Mouse (Mus musculus) spleen, embryonic (tissue): Measurements from ENCODE around the gene Lcat.

Experiments used
- CTCF ChIA-PET: fragments of 350-600 bp; sonication (Branson Sonifier 250); formaldehyde crosslinking; loops from one replicate; lab custom pipeline; 2022; lab: Charles Lee

Gene Lcat

DNA sequence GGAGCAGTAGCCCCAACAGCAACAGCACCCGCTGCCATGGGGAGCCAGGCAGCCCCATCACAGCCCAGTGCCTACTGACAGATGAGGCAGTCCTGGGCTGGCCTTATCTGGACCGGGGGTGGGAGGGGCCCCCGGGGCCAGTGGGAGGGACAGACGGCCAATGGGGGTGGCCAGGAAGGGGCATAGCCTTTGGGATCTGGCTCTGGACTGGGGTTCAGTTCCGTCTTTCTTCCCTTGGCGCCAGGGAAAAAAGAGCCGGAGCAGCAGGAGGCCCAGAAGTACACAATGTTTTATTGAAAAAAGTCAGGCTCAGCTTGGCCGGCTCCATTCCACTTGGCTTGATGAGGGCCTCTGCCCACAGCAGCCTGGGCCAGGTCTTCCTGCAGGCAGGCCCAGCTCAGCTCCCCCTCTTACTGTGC lies at the start of gene Lcat:
Gene Lcat, minus strand, starts transcription at position 62 of the 419 bp plus-strand sequence.
- CTCF ChIA-PET = no interaction called here

- CTCF ChIA-PET = interaction anchor here (0.5 to 1.3 kb wide), 3 partner anchors 25 to 376 kb away, joined by 4 to 11 read pairs (median 8); no protein-coding TSS in a partner anchor
Measured at GRCm38 (mm10) chr8:105992499-105992898, 49.3 kb upstream of the Lcat start.

DNA sequence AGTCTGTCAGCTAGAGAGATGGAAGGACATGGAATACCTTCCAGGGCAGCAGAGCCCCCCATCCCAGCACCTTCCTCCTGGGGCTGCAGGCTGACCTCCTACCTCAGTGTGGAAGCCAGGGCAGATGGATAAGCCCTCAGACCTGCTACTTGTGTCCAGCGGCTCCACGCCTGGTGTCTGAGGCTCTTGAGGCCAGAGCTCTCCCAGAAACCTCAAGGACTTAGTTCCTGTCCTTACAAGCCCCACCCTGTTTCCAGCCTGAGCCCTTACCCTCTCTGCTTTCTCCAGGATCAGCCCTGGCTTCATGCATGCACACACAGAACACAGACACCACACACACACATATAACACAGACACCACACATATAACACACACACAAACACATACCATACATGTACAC lies 48.4 kb upstream of the Lcat start:
- CTCF ChIA-PET = interaction anchor here (0.5 to 1.2 kb wide), 5 partner anchors 9 to 216 kb away, joined by 3 to 4 read pairs (median 3); no protein-coding TSS in a partner anchor

- CTCF ChIA-PET = interaction anchor here (0.5 to 1.2 kb wide), 6 partner anchors 10 to 216 kb away, joined by 3 to 5 read pairs (median 4); no protein-coding TSS in a partner anchor
Measured at GRCm38 (mm10) chr8:105990856-105991387, 47.7 kb upstream of the Lcat start, which contains the start of gene Dus2. TSS of gene Dus2 (plus strand) at chr8:105991337.

GRCm38 (mm10) chr8:105988546-105988945 lies 45.4 kb upstream of the Lcat start:
- CTCF ChIA-PET = interaction anchor here (0.7 kb wide), 1 partner anchor 30 kb away, joined by 3 read pairs; no protein-coding TSS in a partner anchor

GRCm38 (mm10) chr8:105983406-105983805 lies 40.2 kb upstream of the Lcat start:
- CTCF ChIA-PET = interaction anchor here (0.6 to 0.7 kb wide), 2 partner anchors 18 to 89 kb away, joined by 3 to 6 read pairs; no protein-coding TSS in a partner anchor

- CTCF ChIA-PET = no interaction called here
Measured at GRCm38 (mm10) chr8:105981146-105981545, 38.0 kb upstream of the Lcat start.

DNA sequence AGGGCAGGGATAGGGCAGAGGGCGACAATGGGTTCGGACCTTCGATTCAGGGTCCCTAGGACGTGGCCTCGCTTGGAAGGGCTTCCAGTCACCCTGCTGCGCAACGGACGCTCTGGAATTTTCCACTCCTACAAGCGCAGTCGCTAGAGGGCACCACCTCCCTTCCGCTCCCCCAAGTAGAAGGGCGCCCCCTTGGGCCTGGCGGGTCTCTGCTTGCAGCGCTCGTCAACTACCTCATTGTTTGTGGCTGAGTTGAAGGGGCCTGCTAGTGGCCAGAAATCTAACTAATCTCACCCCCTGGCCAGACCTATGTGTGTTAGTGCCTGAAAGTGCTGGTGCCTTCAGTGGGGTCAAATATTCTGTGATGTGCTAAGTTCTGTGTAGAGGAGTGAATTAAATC lies 36.1 kb upstream of the Lcat start, which contains the start of gene Dpep3:
Gene Dpep3, minus strand, starts transcription at position 105 of the 400 bp plus-strand sequence.
- CTCF ChIA-PET = no interaction called here

DNA sequence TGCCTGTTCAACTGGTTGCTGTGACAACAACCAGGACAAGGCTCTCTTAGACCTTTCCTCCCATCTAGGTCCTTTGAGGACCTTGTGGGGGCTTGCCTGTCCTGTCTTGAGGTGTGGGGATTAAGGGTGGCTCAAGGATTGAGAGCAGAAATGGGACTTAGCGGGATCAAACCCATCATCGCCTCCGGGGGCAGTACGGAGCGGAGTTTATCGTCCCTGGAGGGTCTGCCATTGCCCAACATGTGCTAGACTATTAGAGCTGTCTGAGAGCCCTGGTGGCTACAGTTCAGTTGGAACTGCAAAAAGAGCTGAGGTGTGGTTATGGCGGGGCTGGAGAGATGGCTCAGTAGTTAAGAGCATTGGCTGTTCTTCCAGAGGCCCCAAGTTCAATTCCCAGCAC lies 32.2 kb upstream of the Lcat start:
- CTCF ChIA-PET = interaction anchor here (0.5 kb wide), 1 partner anchor 373 kb away, joined by 4 read pairs; no protein-coding TSS in a partner anchor

DNA sequence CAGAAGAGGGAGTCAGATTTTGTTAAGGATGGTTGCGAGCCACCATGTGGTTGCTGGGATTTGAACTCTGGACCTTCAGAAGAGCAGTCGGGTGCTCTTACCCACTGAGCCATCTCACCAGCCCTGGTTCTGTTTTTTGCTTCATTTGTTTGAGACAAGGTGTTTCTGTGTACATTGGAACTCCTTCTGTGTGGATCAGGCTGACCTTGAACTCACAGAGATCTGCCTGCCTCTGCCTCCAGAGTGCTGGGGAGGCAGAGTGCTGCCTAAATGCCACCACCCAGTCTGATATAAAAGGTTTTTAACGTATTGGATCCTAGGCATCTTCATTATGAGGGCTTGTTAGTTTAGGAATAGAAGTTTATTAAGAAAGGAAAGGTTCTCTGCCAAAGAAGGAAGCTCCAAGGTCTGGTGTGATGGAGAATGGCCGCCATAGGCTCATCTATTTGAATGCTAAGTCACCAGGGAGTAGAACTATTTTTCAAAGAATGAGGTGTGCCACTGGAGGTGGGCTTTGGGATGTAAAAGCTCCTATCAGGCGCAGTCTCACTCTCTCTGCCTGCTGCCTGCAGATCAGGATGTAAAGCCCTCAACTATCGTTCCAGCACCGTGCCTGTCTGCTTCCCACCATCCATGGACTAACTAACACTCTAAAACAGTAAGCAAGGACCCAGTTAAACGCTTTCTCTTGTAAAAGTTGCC lies 28.0 kb upstream of the Lcat start:
- CTCF ChIA-PET = no interaction called here

DNA sequence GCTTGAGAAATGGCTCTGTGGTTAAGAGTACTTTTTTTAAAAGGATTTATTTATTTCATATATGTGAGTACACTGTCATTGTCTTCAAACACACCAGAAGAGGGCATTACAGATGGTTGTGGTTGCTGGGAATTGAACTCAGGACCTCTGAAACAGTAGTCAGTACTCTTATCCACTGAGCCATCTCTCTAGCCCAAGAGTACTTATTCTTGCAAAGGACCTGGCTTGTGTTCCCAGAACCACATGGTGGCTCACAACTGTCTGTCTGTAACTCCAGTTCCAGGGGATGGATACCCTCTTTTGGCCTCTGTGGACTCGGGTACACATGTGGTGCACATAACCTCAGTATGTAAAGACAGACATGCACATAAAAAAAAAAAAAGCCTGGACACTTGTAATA lies 26.2 kb upstream of the Lcat start:
- CTCF ChIA-PET = no interaction called here

GRCm38 (mm10) chr8:105966692-105967311 lies 23.6 kb upstream of the Lcat start:
- CTCF ChIA-PET = no interaction called here

GRCm38 (mm10) chr8:105965905-105966341 lies 22.7 kb upstream of the Lcat start, which contains the start of gene Slc12a4:
TSS of gene Slc12a4 (minus strand) at chr8:105966097.
- CTCF ChIA-PET = no interaction called here

DNA sequence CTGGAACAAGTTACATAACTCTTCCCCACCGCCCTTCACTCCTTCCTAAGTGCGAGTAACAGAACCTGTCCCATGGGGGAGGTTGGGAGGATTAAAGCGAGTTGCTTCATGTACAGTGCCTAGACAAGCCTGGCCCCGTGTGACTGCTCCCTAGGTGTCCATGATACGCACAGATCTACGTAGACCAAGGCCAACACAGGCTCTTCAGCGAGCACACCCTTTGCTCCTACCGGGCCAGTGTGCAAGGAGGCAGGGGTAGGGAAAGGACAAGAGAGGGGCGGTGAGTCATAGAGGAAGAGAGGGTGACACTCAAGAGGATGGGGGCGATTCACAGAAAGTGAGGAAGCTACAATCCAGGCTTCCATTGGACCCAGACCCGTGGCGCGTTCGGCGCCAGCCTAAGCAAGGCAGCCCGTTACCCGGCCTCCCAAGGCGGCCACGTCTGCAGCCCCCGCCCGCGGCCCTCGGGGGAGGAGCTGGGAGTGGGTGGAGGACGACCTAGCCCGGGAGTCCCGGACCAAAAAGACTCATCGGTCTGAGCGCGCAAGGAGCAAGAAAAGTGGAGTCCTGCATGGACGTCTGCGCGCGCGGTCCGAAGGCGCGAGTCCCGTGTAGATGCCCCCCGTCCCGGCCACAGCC lies 22.2 kb upstream of the Lcat start:
- CTCF ChIA-PET = no interaction called here

- CTCF ChIA-PET = interaction anchor here (0.6 kb wide), 1 partner anchor 373 kb away, joined by 3 read pairs; no protein-coding TSS in a partner anchor
Measured at GRCm38 (mm10) chr8:105964506-105965265, 21.5 kb upstream of the Lcat start.

DNA sequence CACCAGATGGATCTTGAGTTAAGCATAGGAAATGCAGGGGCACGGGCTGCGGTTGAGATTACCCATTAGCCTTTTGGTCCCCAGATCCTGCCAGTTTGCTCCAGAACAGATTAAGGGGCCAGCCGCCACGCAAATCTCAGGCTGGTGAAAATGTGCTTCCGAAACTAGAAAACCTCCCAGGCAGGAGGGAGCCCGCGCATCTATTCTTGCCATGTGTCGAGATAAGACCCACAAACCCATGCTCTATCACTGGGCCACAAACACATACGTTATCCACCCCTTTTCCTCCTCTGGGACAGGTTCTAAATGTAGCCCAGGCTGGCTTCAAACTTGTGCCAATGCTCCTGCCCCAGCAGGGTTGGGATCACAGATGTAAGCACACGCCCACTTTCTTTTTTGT lies 18.4 kb upstream of the Lcat start:
- CTCF ChIA-PET = no interaction called here

DNA sequence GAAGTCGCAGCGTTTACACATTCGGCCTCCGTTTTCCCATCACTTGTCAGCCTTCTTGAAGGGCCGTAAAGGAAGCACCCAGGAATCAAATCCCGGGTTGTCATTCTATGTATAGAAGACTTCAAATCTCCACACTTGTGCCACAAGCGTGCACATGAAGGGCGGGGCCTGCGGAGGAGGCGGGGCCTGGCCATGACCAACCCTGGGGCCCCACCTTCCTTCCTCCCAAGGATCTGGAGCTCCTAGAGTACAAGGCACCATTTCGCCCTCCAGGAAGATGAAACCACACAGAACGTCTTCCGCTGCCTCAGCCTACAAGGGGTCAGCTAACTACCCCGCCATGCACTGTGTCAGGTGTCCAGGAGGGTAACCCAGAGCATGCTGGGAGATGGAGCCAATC lies 17.9 kb upstream of the Lcat start:
- CTCF ChIA-PET = no interaction called here

GRCm38 (mm10) chr8:105959350-105959749 lies 16.2 kb upstream of the Lcat start:
- CTCF ChIA-PET = no interaction called here

- CTCF ChIA-PET = interaction anchor here (0.5 to 0.6 kb wide), 2 partner anchors 9 to 402 kb away, joined by 3 to 12 read pairs; no protein-coding TSS in a partner anchor
Measured at GRCm38 (mm10) chr8:105957813-105958212, 14.6 kb upstream of the Lcat start.

GRCm38 (mm10) chr8:105956556-105956955 lies 13.4 kb upstream of the Lcat start:
- CTCF ChIA-PET = no interaction called here
